Mouse (Mus musculus) spleen, postnatal 10 days (tissue): ENCODE results near the gene Sall4.

Experiments
- DNase-seq, 2 experiments: peaks; one replicate each; pipeline ENCODE4 v3.0.0; 2021 to 2022; ENCODE audit warnings: low spot score in 2 of 2

Gene Sall4

DNA sequence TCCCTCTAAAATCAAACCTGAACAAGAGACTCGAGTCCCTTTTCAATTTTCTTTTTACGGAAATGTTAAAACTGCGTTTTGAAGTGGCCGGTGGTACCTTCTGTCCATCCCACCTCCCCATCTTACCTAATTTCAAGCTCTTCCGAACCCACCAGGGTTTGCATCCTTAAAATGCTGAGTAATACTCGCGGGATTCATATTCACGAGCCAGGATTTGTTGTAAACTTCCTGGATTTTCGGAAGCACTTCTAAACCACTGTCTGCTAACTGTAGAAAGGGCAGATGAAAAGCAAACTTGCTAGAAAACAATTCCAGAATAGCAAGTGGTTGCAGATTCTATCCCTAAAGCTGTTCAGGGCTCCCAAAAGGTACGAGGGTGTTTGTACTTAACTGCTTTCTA is at the start of gene Sall4:
Gene Sall4, minus strand, starts transcription at position 362 of the 400 bp plus-strand sequence.
- no peak for DNase-seq

DNA sequence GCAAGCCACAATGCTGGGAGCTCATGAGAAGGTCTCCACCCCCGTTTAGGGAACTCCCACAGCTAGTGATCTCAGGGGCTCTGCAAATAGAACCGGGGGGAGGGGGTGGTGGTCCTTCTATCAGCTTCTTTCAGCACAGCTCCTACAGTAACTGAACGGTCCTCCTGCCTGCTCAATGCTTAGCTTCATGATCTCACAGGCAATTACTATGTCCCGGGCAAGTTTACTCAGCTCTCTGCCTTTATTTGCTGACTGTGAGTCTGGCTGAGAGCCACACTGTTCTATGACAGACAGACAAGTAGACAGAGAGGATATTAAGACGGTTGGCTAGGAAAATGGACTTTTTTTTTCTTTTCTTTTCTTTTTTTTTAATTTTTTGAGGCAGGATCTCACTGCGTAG is 45.5 kb upstream of the Sall4 start:
- DNase-seq, result no peak

DNA sequence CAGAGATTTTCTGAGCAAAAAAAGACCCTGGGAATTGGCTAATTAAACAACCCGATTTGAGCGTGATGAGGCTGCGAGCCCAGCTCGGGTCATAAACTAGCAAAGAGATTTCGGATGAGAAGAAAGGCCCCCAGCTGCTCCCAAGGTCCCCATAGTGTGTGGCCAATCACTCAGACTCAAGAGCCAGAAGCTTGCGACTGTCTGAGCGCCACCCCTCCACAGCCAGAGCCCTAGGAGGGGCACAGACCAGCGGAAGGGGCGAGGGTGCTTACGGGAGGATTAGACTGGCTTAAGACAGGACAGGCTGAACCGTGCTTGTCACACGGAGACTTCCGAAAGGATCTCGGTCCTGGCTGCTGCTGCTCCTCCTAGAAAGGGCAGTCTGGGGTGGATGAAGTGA is 42.2 kb upstream of the Sall4 start:
- DNase-seq, result no peak

DNA sequence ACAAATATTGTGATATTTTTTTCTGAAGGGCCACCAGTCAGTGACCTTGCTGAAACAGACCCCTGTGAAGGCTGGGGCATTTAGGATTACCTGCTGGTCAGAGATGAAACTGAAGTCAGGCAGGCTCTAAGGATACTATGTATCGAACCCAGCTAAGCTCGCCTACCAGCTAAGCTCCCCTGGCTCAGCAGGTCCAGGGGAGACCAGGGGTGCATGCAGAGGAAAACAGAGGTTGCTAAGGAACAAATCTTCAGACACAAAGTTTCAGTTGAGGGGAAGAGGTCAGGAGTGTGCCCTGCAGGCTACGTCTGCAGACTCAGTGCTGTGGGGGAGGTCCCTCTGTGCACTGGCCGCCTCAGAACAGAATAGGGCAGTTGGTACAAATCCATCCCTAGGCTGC is 39.9 kb upstream of the Sall4 start:
- no peak for DNase-seq

DNA sequence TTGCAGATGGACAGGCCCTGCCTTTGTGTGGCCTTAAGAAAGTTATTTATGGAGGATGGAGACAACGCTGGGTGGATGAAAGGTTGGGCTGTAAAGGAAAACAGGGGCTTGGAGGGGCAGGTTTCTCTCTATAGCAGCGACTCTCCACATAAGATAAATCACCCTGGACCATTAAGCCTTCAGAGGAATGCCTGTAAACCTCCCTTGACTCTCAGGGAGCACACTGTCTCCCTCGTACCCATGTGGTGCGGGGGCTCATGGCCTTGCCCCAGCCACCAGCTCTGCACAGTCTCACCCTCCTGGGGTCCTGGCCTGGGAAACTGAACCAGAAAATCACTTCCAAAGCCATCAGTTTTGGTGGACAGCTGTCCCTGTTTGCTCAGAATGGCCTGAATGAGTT is 36.1 kb upstream of the Sall4 start:
- no peak for DNase-seq

DNA sequence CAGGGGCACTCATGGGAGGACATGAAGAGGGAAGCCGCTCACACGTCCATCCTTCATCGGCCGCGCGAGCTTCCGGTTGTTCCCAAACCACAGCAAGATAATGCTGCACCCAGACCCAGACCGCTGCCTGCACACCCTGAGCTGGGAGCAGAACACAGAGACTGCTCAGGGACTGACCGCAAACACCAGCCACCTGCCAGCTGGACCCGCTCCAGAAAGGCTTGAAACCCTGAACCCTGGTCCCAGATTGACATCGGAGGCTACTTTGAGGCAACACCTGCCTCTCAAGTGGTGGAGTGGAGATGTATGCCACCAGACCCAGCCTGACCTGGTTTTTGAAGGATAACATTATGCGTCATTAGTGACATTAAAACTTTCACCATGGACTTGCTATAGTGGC is 31.6 kb upstream of the Sall4 start:
- no peak for DNase-seq

DNA sequence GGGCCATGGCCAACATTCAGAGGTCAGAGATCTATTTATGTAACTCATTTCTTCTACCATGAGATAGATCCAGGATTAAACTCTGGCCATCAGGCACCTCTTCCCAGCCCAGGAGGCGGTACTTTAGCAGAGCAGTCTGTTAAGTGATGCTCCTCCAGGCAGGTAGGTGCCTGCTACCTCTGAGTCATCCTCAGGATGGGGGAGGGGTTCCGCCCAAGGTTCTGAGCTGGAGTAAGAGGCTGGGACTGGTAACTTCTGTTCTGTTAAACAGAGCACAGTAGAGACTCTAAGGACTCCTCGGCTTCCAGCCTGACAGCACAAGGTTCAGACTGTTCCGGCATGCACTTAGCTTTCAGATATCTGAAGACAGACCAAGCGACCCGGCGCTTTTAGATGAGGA is 31.2 kb upstream of the Sall4 start:
- DNase-seq, result no peak

DNA sequence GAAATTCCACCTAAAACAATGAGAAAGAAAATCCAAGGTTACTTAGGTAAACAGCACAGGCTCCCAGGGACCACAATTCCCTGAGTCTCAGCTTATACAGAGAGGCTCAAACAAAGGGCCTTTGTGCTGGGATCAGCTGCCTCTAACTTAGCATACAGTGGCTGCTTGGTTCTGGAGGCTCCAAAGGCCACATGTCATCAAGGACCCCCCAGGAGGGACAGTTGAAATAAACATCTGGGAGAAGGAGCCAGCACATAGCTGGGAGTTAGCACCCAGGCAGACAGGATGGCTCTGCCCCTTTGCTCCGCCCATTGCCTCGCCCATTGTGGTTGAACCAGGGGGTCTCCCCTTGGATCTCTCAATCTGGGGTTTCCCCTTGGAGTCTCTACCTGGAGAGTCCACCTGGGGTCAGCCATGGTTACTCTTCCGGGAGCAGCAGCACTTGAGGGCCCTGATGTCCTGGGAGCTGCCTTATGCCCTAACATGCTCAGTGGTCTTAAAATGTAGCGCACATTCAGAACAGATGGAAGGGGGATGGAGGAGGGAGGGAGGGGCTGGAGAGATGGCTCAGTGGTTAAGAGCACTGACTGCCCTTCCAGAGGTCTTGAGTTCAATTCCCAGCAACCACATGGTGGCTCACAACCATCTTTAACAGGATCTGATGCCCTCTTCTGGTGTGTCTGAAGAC is 23.5 kb upstream of the Sall4 start:
- no peak for DNase-seq

DNA sequence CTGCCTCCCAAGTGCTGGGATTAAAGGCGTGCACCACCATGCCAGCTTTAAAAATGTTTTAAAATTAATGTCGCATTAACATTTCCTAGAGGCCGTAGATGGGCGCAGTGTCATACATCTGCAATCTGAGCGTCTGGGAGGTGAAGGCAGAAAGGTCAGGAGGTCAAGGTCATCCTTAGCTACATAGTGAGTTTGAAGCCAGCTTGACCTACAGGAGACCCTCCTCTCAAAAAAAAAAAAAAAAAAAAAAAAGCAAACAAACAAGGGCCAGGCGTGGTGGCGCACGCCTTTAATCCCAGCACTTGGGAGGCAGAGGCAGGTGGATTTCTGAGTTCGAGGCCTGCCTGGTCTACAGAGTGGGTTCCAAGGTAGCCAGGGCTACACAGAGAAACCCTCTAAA is 18.4 kb upstream of the Sall4 start:
- no peak for DNase-seq

DNA sequence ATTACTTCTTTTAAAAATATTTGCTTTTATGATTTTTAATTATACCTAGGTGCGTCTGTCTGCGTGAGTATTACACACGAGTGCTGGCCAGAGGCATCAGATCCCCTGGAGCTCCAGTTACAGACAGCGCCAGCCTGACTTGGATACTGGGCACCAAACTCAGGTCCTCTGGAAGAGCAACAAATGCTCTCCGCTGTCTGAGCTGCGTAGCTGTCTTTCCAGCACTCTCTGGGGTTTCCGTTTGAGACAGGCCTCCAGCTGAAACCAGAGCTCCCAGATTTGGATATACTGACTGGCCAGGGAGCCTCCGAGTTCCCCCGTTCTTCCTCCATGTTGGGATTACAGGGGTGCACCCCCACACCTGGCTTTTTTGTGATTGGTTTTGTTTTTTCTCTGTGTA is 12.9 kb upstream of the Sall4 start:
- no peak for DNase-seq

DNA sequence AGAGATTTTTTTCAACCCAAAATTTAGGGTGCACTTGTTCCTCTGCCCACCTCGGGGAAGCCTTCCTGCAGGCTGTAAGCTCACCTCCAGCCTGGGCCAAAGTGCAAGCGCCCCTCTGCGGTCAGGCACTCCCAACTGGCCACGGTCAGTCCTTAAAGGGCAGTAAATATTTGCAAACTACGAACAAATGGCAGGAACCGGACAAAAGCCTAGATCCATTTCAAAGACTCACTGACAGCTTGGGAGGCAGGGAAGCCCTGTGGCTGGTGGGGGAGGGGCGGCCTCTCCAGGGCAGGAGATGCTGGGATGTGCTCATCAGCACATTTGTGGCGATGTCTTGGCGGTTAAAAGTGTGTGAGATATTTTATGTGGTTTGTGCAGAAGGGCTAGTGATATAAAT is 12.3 kb upstream of the Sall4 start:
- DNase-seq, result no peak

DNA sequence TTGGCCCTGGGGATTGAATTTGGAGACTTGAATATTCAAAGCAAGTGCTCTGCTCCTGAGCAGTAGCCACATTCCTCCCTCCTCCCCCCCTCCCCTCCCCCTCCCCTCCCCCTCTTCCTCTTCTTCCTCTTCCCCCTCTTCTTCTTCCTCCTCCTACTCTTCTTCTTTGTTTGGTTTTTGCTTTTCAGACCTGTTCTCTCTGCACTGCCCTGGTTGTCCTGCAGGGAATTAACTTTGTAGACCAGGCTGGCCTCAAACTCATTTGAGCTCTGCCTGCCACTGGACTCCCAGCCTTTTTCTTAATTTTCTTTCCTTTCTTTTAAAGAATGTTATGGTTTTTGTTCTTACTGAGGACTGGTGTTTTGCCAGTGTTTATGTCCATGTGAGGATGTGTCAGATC is 9.7 kb upstream of the Sall4 start:
- no peak for DNase-seq

DNA sequence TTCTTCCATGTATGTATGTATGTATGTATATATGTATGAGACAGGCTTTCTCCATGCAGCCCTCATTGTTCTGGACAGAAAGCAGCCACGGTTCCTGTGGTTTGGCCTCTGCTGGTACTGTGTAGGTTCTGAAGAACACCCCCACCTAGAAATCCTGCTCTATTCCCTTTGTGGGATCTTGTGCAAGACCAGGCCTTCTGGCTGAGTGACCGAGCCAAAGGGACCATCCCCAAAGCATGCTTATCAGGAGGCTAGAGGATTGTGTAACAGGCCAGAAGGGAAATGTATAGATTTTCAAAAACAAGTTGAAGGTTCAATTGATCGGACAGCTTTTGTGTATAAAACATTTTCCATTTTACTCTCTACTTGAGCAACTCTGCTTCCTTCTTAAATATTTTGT is 8.5 kb upstream of the Sall4 start:
- no peak for DNase-seq

DNA sequence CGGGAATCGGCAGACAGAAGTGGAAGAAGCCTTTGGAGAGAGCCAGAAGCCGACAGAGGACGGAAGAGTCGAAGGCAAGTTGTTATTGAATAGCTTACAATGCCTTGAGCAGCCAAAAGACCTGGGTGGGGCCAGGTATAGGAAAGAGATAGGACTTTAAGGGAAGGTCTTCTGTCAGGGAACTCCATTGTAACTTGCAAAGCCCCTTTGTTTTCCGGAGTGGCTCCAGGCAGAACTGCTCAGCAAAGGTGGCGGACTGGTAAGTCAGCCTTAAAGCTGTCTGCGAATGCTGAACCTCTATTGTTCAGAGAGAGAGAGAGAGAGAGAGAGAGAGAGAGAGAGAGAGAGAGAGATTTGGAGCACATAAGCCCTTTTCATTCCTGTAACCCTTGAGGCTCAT is 1.5 kb upstream of the Sall4 start:
- DNase-seq, result no peak

DNA sequence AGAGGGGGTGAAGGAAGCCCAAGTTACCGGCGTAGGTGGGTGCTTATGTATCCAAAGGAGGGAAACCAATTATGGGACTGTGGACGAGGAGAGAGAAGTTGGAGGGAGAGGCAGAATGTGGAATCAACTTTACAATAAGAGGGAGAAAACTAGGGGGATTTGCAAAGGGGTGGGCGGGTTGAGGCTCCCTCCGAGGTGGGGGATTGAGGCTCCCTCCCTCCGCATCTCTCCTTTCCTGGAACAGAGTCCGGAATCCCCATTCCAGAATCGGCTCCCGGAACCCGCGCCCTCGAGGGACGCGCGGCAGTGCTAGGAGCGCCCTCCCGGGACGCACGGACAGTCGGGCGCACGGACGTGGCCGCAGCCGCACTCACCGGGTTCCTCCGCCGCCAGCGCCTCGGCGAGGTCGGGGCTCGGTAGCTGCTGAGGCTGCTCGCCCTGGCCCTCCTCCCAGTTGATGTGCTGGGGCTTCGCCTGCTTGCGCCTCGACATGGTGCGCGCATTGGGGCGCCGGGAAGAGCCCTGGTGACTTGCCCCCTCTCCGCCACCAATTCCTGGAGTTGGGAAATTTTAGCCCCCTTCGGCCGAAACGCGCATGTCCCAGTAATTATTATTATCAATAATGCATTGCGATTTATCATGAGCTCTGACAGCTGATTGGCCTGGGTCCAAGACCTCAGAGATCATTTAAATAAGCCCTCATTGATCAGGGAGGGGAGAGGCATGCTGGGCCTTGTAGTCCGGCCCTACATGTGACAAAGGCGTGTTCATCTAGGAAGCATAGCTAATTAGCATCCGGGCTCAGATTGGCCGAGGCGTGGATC is 993 bp downstream of the Sall4 start:
- DNase-seq, result no peak

DNA sequence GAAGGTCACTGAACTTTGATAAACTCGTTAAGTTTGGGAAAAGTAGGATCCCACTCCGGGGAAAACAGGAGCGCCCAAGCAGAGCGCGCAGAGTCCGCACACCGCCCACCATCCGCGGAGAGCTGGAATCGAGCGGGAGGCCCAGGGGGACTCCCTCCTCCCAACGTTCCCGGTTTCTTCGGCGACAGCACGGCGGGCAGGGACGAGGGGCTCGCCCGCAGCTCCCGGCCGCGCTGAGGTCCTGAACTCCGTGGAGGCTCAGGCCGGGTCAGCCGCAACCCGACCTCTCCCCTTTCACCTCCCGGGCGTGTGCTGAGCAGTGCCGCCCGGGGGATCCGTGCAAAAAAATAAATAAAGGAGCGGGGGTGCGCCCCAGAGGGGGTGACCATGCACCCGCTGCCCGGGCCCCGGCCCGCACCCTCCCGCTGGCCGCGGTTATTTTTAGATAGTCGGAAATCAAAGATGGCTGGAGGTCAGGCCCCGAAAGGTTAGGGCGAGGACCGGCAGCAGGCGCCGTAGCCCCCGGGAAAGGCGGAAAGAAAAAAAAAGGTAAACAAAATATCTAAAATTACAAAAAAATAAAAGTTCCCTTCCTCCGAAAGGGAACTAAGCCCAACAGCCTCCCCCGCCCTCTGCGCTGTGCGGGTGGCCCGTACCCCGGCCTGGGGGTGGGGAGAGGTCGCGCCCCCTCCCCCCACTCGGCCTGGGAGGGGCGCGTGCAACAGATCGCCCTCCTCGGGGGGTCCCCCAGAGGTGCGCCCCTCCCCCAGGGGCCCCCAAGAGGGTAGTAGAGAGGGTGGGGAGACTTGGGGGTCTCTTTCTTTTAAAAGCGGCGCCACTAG is 1.8 kb downstream of the Sall4 start:
- DNase-seq, result no peak

DNA sequence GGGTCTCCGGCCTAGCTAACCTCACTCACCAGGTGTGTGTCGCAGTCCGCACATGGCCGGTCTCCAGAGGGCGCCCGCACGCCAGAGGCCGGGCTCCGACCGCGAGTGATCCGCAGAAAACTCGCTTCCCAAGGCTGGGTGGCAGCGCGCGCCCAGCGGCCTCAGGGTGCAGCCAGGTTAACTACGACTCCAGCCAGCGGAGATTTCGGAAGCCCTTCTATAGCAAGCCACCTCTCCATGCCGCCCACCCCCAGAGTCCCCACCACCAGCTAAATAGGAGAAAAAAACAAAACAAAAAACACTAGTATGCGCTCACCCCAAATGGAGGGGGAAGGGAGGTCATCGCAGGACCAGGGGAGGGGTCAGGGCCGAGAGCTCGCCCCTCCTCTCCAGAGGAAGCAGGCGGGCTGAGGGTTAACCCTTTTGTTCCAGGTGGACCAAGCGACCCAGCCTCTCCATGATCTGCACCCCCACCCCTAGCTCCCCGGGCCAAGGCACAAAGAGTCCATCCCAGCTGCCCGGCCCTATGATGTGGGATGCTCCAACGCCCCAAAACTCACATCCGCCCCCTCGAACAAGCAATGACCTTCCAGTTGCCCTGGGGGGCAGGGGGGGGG is 2.6 kb downstream of the Sall4 start:
- DNase-seq, result peak in 1 of 2 experiments; percentile 31

DNA sequence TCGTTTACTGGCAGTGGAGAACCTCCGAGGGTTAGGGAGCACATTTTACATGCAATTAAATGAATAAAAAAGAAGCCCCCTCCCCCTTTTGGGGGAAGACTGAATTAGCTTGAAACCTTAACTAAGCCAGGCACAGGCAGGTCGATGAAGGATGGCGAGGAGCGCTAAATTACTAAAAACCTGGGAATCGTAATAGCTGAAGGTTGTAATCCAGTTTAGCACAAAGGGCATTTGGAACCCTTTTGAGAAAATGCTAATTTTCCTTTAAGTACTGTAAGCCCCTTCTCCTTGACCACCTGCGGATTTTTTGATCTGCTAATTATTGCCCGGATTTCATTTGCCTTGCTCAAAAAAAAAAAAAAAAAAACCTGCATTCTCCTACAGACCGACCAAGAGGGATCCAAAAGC is 3.3 kb downstream of the Sall4 start:
- DNase-seq, result no peak

DNA sequence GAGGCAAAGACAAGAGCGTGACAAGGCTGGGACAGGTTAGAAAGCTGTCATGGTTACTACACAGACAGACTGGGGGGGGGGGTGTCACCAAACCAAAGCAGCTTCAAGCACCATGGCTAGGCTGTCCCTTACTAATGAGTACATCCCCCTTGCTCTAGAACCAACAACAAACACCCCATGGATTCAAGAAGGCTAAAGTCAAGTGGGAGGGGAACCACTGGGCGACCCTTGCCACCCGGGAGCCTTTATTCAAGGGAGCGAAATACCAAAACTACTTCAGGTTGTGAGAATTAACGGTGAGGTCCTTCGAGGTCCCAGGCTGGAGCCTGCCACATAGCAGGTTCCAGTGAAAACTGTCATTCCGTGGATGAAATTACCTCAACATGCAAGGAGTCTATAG is 4.0 kb downstream of the Sall4 start:
- no peak for DNase-seq

DNA sequence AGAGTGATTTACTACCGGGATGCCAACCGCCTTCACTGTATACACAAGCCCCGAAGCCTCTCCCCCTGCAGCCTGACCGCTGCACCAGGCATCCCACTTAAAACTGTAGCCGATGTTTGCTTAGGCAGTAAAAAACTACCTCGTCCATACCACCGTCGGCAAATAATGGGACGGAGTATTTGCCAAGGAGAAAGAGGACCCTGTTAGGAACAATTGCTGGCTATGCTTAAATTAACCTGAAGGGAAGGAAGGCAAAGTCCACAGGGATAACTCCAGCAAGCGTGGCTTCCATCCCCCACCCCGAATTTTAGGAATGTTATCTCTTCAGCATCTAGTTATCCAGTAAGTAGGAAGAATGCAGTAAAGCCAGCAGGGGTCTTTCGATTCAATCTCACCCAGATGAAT is 5.3 kb downstream of the Sall4 start:
- no peak for DNase-seq

DNA sequence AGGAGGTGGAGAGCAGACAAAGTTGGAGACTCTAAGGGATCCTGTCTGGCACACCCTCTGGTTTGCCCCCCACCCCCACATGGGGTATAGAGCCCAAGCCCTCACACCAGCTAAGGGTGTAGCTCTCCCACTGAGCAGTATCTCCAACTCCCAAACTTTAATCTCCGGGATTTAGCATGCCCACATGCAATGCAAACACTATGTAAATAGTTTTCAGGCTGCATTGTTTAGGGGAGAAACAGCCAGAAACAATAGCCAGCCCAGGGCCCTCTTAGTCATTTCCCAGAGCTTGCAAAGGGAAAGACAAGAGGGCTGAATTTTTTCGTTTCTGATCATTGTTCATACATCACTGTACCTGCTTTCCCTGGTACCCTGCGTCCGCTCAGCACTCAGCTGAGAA is 5.8 kb downstream of the Sall4 start:
- DNase-seq, result no peak

DNA sequence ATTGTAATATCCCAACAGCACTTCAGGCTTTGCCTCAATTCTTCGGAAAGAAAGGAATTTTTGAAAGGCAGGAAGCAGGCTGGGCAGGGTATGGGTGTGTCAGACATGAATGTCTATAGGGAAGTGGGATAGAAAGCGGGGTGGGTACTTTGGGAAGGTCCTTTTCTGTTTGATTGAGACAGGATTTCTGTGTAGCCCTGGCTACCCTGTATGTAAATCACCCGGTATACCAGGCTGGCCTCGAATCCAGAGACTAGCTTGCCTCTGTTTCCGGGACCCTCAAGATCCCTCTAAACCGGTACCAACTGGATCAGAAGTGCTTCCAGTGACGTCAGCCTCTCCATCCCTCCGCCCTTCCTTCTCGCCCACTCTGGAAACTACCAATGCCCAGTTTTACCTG is 6.6 kb downstream of the Sall4 start:
- no peak for DNase-seq
